11 mouse cellular contexts compared by ENCODE assay signal in the genomic region with DNA sequence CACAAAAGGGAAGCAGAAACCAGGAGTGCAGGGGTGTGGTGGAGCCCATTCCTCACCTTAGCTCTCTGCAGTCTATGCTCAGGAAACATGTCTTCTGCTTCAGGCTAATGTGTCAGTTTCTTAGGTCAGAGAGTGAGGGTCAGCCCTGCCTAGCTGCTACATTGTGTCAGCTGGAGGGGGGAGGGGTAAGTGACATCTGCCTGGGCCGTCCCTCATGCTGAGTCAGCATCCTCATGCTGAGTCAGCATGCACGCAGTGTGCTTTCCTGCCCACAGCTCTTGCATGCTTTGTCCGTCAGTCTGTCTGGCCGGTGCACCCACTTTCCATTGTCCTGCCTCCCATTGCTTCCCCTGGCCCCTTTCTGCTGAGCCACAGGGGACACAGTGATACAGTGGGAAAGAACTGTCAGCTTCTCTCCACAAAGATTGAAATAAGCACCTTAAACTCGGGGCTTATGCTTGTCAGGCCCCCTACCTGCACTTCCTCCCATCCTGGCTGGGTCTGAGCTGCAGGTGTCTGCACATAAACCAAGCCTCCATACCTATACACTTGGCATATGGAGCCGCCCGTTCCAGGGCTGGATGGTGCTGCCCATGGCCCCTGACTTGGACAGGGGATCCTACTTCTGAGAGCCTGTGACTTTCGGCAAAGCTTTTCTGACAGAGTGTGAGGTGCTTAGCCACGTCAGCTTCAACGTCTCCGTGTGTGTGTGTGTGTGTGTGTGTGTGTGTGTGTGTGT. TPM values are rescaled to one million over a fixed set of nuclear protein-coding genes. Genes with fewer than 3 reads are reported as not detected.
A peak's percentile ranks its signal among the peaks of the same experiment; 100 is the strongest.
DNase-seq lines count a peak whose midpoint lies in the region; ATAC-seq and TF ChIP-seq lines count a peak whose summit lies in the region.
"Had no signal": no experiment of that assay in that cellular context is flagged by ENCODE, and none has a peak within 500 bp of the region (broad histone marks: within the 10 kb centered on the region; RNA-seq: fewer than 3 reads in every experiment).

No protein-coding gene starts in this region.

- H3K4me2 ChIP-seq in heart, embryonic 12.5 days: no peak overlapping the region
- H3K4me2 ChIP-seq in lung, postnatal 0 days (replicated peaks; ENCODE audit: low read depth, low read length): no peak overlapping the region
- H3K4me2 ChIP-seq in stomach, postnatal 0 days (replicated peaks; ENCODE audit: low read depth): no peak overlapping the region
- H3K4me2 ChIP-seq: embryonic facial prominence, embryonic 13.5 days; neural tube, embryonic 12.5 days had no signal

- no peak for TF ChIP-seq EP300 in lung, postnatal 0 days (IDR thresholded peaks at IDR 0.05)
- TF ChIP-seq EP300 in stomach, postnatal 0 days (optimal IDR thresholded peaks at IDR 0.05): no peak

- 50% methylated on average over 11 of the region's 11 CpGs for WGBS in heart, embryonic 12.5 days
- 38% methylated on average over 11 of the region's 11 CpGs for WGBS in lung, postnatal 0 days
- WGBS in embryonic facial prominence, embryonic 10.5 days: 58% methylated on average over 11 of the region's 11 CpGs
- 57% methylated on average over 11 of the region's 11 CpGs for WGBS in stomach, postnatal 0 days

- H3K27me3 ChIP-seq in heart, embryonic 12.5 days (replicated peaks): peaks cover 3% of the 10 kb centered on the region; the same call in 1 of the 2 replicates
- no peaks in the 10 kb centered on the region for H3K27me3 ChIP-seq in lung, postnatal 0 days (replicated peaks; ENCODE audit: insufficient read depth, low read length)
- H3K27me3 ChIP-seq in embryonic facial prominence, embryonic 10.5 days (replicated peaks; ENCODE audit: low read depth, poor library complexity, severe bottlenecking): peaks cover 39% of the 10 kb centered on the region
- no peaks in the 10 kb centered on the region for H3K27me3 ChIP-seq in stomach, postnatal 0 days (ENCODE audit: control insufficient read depth, insufficient read depth, low read length)

- no peaks in the 10 kb centered on the region for H3K9me3 ChIP-seq in heart, embryonic 12.5 days (replicated peaks)
- no peaks in the 10 kb centered on the region for H3K9me3 ChIP-seq in lung, postnatal 0 days (ENCODE audit: low read length)
- H3K9me3 ChIP-seq in embryonic facial prominence, embryonic 10.5 days: no peaks in the 10 kb centered on the region
- no peaks in the 10 kb centered on the region for H3K9me3 ChIP-seq in stomach, postnatal 0 days (ENCODE audit: control insufficient read depth, low read length)
- H3K9me3 ChIP-seq: embryonic facial prominence, embryonic 13.5 days; neural tube, embryonic 12.5 days had no signal

- DNase-seq in heart, adult 8-10 months (ENCODE audit: low spot score): no peak
- peak; percentile 25 for DNase-seq in lung, postnatal 0 days (ENCODE audit: low spot score)
- no peak for DNase-seq in lung, adult 18-20 months
- DNase-seq in embryonic facial prominence, embryonic 10.5 days (ENCODE audit: low spot score): peak; percentile 24
- DNase-seq in stomach, postnatal 0 days (ENCODE audit: low spot score): peak; percentile 13
- DNase-seq in frontal cortex, postnatal 10 days (ENCODE audit: low spot score in 2 of 2): no peak
- no peak for DNase-seq in right cerebral cortex, postnatal 14 days

- no peak; the same call in 1 of the 2 replicates for ATAC-seq in heart, embryonic 12.5 days (ENCODE audit: insufficient number of reproducible peaks, low FRiP score)
- no peak for ATAC-seq in lung, postnatal 0 days
- no peak for ATAC-seq in stomach, postnatal 0 days (ENCODE audit: low FRiP score, low TSS enrichment)

- H3K27ac ChIP-seq in heart, embryonic 12.5 days (ENCODE audit: poor library complexity, severe bottlenecking): peak overlapping the region; percentile 56
- H3K27ac ChIP-seq in lung, postnatal 0 days (ENCODE audit: low read length): 0 out of 2 replicates have a peak overlapping the region, but pooled peaks have one; percentile 11
- H3K27ac ChIP-seq in embryonic facial prominence, embryonic 10.5 days (replicated peaks): 0 out of 2 replicates have a peak overlapping the region, but pooled peaks have one; percentile 10
- no peak overlapping the region for H3K27ac ChIP-seq in stomach, postnatal 0 days (replicated peaks)
- H3K27ac ChIP-seq: embryonic facial prominence, embryonic 13.5 days; neural tube, embryonic 12.5 days had no signal

- no peak for TF ChIP-seq CTCF in lung, postnatal 0 days (IDR thresholded peaks at IDR 0.05)
- no peak for TF ChIP-seq CTCF in stomach, postnatal 0 days (IDR thresholded peaks at IDR 0.05; ENCODE audit: low read depth)

- H3K9ac ChIP-seq in heart, embryonic 12.5 days: no peak overlapping the region
- H3K9ac ChIP-seq in lung, postnatal 0 days (replicated peaks; ENCODE audit: low read depth): no peak overlapping the region
- no peak overlapping the region for H3K9ac ChIP-seq in stomach, postnatal 0 days (ENCODE audit: low read length)
- H3K9ac ChIP-seq: embryonic facial prominence, embryonic 13.5 days; neural tube, embryonic 12.5 days had no signal

- H3K4me1 ChIP-seq in heart, embryonic 12.5 days (replicated peaks): peaks cover 52% of the 10 kb centered on the region
- peaks cover 4% of the 10 kb centered on the region for H3K4me1 ChIP-seq in lung, postnatal 0 days (ENCODE audit: insufficient read depth, low read depth, low read length)
- H3K4me1 ChIP-seq in embryonic facial prominence, embryonic 10.5 days: peaks cover 26% of the 10 kb centered on the region
- peaks cover 4% of the 10 kb centered on the region; the same call in 1 of the 2 replicates for H3K4me1 ChIP-seq in stomach, postnatal 0 days (replicated peaks; ENCODE audit: control insufficient read depth, insufficient read depth)

- H3K4me3 ChIP-seq in heart, embryonic 12.5 days: no peak overlapping the region
- no peak overlapping the region for H3K4me3 ChIP-seq in lung, postnatal 0 days (ENCODE audit: low read depth, low read length)
- no peak overlapping the region for H3K4me3 ChIP-seq in embryonic facial prominence, embryonic 10.5 days
- H3K4me3 ChIP-seq in stomach, postnatal 0 days (ENCODE audit: low read depth, low read length): no peak overlapping the region
- H3K4me3 ChIP-seq: embryonic facial prominence, embryonic 13.5 days; neural tube, embryonic 12.5 days had no signal

- H3K36me3 ChIP-seq in heart, embryonic 12.5 days: peaks cover 7% of the 10 kb centered on the region
- no peaks in the 10 kb centered on the region for H3K36me3 ChIP-seq in lung, postnatal 0 days (ENCODE audit: insufficient read depth, low read length)
- no peaks in the 10 kb centered on the region for H3K36me3 ChIP-seq in embryonic facial prominence, embryonic 10.5 days (replicated peaks)
- H3K36me3 ChIP-seq in stomach, postnatal 0 days (ENCODE audit: control insufficient read depth, insufficient read depth, low read length): no peaks in the 10 kb centered on the region
- H3K36me3 ChIP-seq: neural tube, embryonic 12.5 days had no signal

RNA-seq across cellular contexts. Expression of gene Vstm4, which starts 3.4 kb away (rescaled TPM):
- polyA plus RNA-seq in heart, embryonic 12.5 days (2016; fragmentation: Nextera tagmentation; extraction: Ambion mirVana): 14.7 and 15.1 TPM in 2 replicates
- total RNA-seq in heart, adult 8-10 months (2022): 1 to 10 TPM; 5.6 to 8.9 (median 7.5) TPM
- 59.5 and 63.6 TPM in 2 replicates for polyA plus RNA-seq in lung, postnatal 0 days (2015; fragmentation: Nextera tagmentation; extraction: Ambion mirVana)
- 1.9 and 2.2 TPM in 2 replicates for polyA plus RNA-seq in embryonic facial prominence, embryonic 10.5 days (2016; fragmentation: Nextera tagmentation; extraction: Ambion mirVana)
- 17.2 and 19.0 TPM in 2 replicates for polyA plus RNA-seq in stomach, postnatal 0 days (2015; fragmentation: Nextera tagmentation; extraction: Ambion mirVana)

RNA-seq across cellular contexts. Expression of gene Fam170b, which starts 26.2 kb away (rescaled TPM):
- 0.09 and 0.17 TPM in 2 replicates for polyA plus RNA-seq in heart, embryonic 12.5 days (2016; fragmentation: Nextera tagmentation; extraction: Ambion mirVana)
- total RNA-seq in heart, adult 8-10 months (2022): not detected
- 0.08 and 0.14 TPM in 2 replicates for polyA plus RNA-seq in lung, postnatal 0 days (2015; fragmentation: Nextera tagmentation; extraction: Ambion mirVana)
- not detected in 2 replicates for polyA plus RNA-seq in embryonic facial prominence, embryonic 10.5 days (2016; fragmentation: Nextera tagmentation; extraction: Ambion mirVana)
- not detected in 2 replicates for polyA plus RNA-seq in stomach, postnatal 0 days (2015; fragmentation: Nextera tagmentation; extraction: Ambion mirVana)
- polyA plus RNA-seq: embryonic facial prominence, embryonic 13.5 days; limb, embryonic 14.5 days; neural tube, embryonic 12.5 days had no signal

Comparison
In these comparisons a context has a peak if more than half of its experiments do, and no peak if none do; other contexts are left out.
1. DNase-seq: peak in lung, postnatal 0 days (single experiment), embryonic facial prominence, embryonic 10.5 days (single experiment) and stomach, postnatal 0 days (single experiment); none in heart, adult 8-10 months (single experiment), lung, adult 18-20 months (0 of 2), frontal cortex, postnatal 10 days (0 of 2) and right cerebral cortex, postnatal 14 days (single experiment).